Mouse (Mus musculus) brain, adult 2 months (tissue): ENCODE results near the gene Myo10.
"Not testable (repeated sequence)": the region's sequence is repeated elsewhere in the genome, so short reads cannot be mapped to it uniquely, and the experiment has no call there.

Source experiments
- DNase-seq: peaks from one replicate; pipeline ENCODE4 v3.0.0; 2011; ENCODE audit warnings: low read depth, low spot score

Gene Myo10

GRCm38 (mm10) chr15:25690746-25691105, 68.4 kb downstream of the Myo10 start:
- no peak for DNase-seq

GRCm38 (mm10) chr15:25692254-25692950, 70.1 kb downstream of the Myo10 start:
- DNase-seq = no peak

- DNase-seq = peak; percentile 20
These were observed 71.4 kb downstream of the Myo10 start for GRCm38 (mm10) chr15:25693708-25694107.

GRCm38 (mm10) chr15:25694749-25695148, 72.4 kb downstream of the Myo10 start:
- DNase-seq = no peak

- DNase-seq = no peak
These were observed 72.9 kb downstream of the Myo10 start for GRCm38 (mm10) chr15:25695253-25695652.

- no peak for DNase-seq
These were observed 73.6 kb downstream of the Myo10 start for GRCm38 (mm10) chr15:25695883-25696282.

- DNase-seq = peak; percentile 79
These were observed 74.3 kb downstream of the Myo10 start for GRCm38 (mm10) chr15:25696660-25697059.

GRCm38 (mm10) chr15:25699032-25699557, 76.8 kb downstream of the Myo10 start:
- DNase-seq = no peak

- DNase-seq = no peak
These were observed 80.3 kb downstream of the Myo10 start for GRCm38 (mm10) chr15:25702602-25703001.

- DNase-seq = peak; percentile 73
These were observed 82.7 kb downstream of the Myo10 start for GRCm38 (mm10) chr15:25704809-25705585.

GRCm38 (mm10) chr15:25706874-25707554, 84.7 kb downstream of the Myo10 start:
- no peak for DNase-seq

GRCm38 (mm10) chr15:25707891-25708290, 85.6 kb downstream of the Myo10 start:
- peak; percentile 24 for DNase-seq

GRCm38 (mm10) chr15:25710876-25711275, 88.6 kb downstream of the Myo10 start:
- no peak for DNase-seq

GRCm38 (mm10) chr15:25712877-25713276, 90.6 kb downstream of the Myo10 start:
- no peak for DNase-seq

GRCm38 (mm10) chr15:25713587-25714361, 91.4 kb downstream of the Myo10 start:
- peak; percentile 94 for DNase-seq

GRCm38 (mm10) chr15:25715218-25715995, 93.1 kb downstream of the Myo10 start:
- DNase-seq = peak; percentile 95

- no peak for DNase-seq
These were observed 93.7 kb downstream of the Myo10 start for GRCm38 (mm10) chr15:25715996-25716395.

- peak; percentile 92 for DNase-seq
These were observed 94.7 kb downstream of the Myo10 start for GRCm38 (mm10) chr15:25717006-25717405.

GRCm38 (mm10) chr15:25718104-25718503, 95.8 kb downstream of the Myo10 start:
- not testable (repeated sequence) for DNase-seq

- peak; percentile 26 for DNase-seq
These were observed 96.9 kb downstream of the Myo10 start for GRCm38 (mm10) chr15:25719270-25719669.

GRCm38 (mm10) chr15:25720263-25720662, 97.9 kb downstream of the Myo10 start:
- no peak for DNase-seq
